Mouse (Mus musculus): ENCODE results near the gene Olfr694. TPM values are rescaled to one million over a fixed set of nuclear protein-coding genes. Genes with fewer than 3 reads are reported as not detected.

The Olfr694 gene
- polyA plus RNA-seq, 1 experiment from 2014 or later, result not detected

DNA sequence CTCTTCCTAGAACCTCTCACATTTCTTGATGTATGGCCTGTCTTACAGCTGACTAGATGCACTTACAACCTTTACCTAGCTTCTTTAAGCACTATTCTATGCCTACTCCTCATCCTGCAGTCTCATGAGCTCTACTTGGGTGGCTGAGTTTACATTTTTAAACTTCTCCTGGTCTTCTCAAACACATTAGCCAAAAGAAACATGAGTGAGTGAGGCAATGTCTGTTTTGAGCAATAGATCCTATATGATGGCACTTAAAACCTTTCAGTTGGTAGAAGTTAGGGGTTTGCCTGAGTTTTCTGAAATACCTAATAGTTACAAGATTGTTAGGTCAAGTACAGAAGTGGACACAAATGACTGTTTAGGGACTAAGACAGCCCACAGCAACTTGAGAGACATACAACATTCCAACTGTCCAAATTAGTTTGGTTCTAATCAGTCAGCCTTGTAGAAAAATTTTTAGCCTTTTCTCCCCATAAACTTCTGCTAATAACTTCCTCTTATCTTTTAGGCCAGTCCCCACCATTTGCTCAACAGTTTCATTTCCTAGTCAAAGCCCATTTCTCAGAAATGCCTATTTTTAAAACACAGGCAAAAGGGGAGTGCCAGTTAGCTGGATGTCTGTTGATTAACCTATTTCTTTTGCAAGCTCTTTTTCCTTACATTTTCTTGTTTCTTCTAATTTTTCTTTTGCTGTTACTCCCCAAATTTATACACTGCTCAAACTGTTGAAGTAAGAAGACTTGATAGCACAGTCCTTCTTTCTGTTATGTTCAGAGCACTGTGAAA, 39.9 kb downstream of the Olfr694 start:
- CTCF ChIA-PET, result interaction anchor here (1.4 to 1.6 kb wide), 2 partner anchors 29 to 36 kb away, joined by 4 to 5 read pairs; partner anchors contain the start of gene Olfr693
- no peak for TF ChIP-seq CTCF (IDR thresholded peaks at IDR 0.05)
- H3K27me3 ChIP-seq, result no peaks in the 10 kb centered on the region
- POLR2A ChIA-PET, result no interaction called here
- DNase-seq (ENCODE audit: low read depth, low spot score), result no peak
- no peak for ATAC-seq
- in situ Hi-C loops (cut with MboI; ENCODE audit: low pct_unique_long_range_greater_than_20kb), result no loop called here

DNA sequence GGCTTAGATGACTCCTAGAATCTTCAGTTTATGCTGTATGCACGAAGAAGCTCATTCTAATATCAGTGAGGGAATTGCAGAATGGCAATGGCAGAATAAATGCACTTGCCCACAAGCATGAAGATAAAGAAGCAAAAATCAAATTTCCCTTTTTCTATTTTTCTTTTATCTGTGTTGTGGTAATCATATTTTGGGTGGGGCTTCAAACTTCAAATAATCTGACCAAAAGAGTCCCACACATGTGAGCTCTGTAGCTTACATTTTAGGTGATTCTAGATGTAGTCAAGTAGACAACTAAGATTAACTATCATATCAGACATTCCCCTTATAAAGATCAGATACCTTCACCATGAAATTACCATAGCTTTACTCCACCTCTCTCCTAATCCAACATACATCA, 41.8 kb downstream of the Olfr694 start:
- CTCF ChIA-PET, result no interaction called here
- ATAC-seq, result no peak

DNA sequence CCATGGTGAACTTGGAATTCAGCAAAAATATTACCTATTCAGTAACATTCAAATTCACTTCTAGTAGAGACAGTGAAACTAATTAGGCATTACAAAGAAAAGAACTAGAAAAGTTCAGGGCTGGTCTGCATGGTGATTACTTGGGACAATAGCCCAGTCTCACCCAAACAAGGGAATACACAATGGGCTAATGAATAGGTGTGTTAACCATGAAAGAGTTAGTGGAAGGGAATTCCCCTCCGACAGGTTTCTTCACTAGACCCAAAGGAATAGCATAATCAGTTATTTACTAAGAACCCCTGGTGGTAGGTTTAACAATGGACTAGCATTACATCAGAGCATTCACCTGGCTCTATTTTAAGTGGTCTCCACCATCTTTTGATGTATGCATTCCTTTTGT, 46.4 kb downstream of the Olfr694 start:
- no peaks in the 10 kb centered on the region for H3K27me3 ChIP-seq
- ATAC-seq (no peak), DNase-seq (ENCODE audit: low read depth, low spot score) (no peak)
- in situ Hi-C loops (cut with MboI; ENCODE audit: low pct_unique_long_range_greater_than_20kb), result no loop called here
- TF ChIP-seq CTCF (IDR thresholded peaks at IDR 0.05), result no peak
- ChIA-PET CTCF (no interaction called here), POLR2A (no interaction called here)

More for the DNA sequence above, 41.8 kb downstream of the Olfr694 start:
- TF ChIP-seq CTCF (IDR thresholded peaks at IDR 0.05), result no peak
- H3K27me3 ChIP-seq, result no peaks in the 10 kb centered on the region
- in situ Hi-C loops (cut with MboI; ENCODE audit: low pct_unique_long_range_greater_than_20kb), result no loop called here
- DNase-seq (ENCODE audit: low read depth, low spot score), result no peak
- POLR2A ChIA-PET, result no interaction called here

DNA sequence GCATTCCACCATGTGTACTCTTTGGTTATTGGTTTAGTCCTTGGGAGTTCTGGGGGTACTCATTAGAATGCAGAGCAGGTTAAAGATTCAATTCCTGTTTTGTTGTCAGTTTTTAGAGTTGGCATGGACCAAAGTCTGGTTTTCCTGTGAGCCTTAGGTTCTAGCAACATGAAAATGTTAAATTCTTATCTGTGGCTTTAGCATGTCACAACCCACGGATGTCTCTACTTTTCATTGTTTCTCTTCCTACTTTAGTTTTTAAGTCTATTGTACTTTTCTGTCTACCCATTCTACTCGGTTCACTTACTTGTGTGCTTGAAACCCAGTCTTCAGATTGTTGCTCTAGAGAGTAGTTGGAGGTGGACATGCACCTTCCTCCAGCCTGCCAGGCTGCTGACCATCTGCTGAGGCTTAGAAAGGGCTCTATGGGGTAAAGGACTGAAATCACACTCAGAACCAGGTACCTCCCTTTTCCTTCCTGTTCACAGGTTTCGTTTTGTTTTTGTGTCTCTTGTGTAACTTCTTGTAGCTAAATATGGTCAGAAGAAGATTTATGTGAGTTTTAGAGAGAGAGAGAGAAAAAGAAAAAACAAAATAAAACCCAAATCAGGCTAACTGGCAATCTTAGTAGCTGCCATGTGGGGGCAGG, 47.3 kb downstream of the Olfr694 start:
- H3K27me3 ChIP-seq, result no peaks in the 10 kb centered on the region
- no peak for DNase-seq (ENCODE audit: low read depth, low spot score)
- ChIA-PET CTCF (no interaction called here), POLR2A (no interaction called here)
- in situ Hi-C loops (cut with MboI; ENCODE audit: low pct_unique_long_range_greater_than_20kb), result no loop called here
- no peak for ATAC-seq
- no peak for TF ChIP-seq CTCF (IDR thresholded peaks at IDR 0.05)

DNA sequence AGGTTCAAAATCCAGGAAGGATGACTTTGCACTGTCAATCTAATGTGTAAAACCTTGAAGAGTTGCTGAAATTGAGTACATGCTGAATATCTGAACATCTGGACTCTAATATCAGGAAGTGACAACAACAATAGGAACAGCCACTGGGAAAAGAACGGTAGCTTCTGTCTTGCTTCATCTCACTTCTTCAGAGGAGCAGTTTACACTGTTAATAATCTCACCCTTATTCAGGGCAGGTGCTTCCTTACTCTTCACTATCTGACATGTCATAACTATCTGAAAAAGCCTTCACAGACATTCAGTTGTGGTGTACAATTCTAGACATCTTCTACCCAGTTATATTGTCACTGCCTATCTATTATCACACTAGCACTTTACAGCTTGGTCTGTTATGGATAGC, 50.8 kb downstream of the Olfr694 start:
- no peak for TF ChIP-seq CTCF (IDR thresholded peaks at IDR 0.05)
- no peaks in the 10 kb centered on the region for H3K27me3 ChIP-seq
- ATAC-seq (no peak), DNase-seq (ENCODE audit: low read depth, low spot score) (no peak)
- in situ Hi-C loops (cut with MboI; ENCODE audit: low pct_unique_long_range_greater_than_20kb), result no loop called here
- ChIA-PET POLR2A (no interaction called here), CTCF (no interaction called here)

DNA sequence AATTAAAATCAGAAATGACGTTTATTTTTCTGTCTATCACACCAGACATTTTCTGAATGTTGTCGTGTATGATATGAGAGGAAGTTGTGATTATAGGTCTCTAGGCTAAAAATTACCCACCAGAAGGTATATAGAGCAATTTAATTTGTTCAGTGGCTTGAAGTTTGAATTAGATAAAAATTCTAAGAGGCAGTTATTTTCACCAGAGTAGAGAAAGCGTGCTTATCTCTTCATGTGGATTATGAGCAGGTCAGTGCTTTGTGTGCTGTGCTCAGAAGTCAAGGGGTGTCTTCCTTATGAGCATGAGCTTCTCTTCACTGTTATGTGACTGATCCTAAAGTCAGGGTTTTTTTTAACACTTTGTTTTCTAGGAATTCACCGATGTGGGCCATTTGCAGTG, 56.1 kb downstream of the Olfr694 start:
- TF ChIP-seq CTCF (IDR thresholded peaks at IDR 0.05), result no peak
- no peaks in the 10 kb centered on the region for H3K27me3 ChIP-seq
- POLR2A ChIA-PET, result no interaction called here
- ATAC-seq, result no peak
- no peak for DNase-seq (ENCODE audit: low read depth, low spot score)
- in situ Hi-C loops (cut with MboI; ENCODE audit: low pct_unique_long_range_greater_than_20kb), result no loop called here
- CTCF ChIA-PET, result interaction anchor here (1.0 kb wide), 1 partner anchor 21 kb away, joined by 3 read pairs; no protein-coding TSS in a partner anchor

Other genes starting within 250 kb of the Olfr694 start
- not detected for gene Olfr693, start 11.2 kb downstream of the Olfr694 start, polyA plus RNA-seq (2021)
- gene Olfr695, start 24.6 kb upstream of the Olfr694 start, polyA plus RNA-seq (2021), result not detected
- not detected for gene Olfr697, start 50.6 kb upstream of the Olfr694 start, polyA plus RNA-seq (2021)
- not detected for gene Olfr698, start 63.6 kb upstream of the Olfr694 start, polyA plus RNA-seq (2021)
- not detected for gene Olfr699, start 101.4 kb upstream of the Olfr694 start, polyA plus RNA-seq (2021)
- not detected for gene Olfr700, start 117.0 kb upstream of the Olfr694 start, polyA plus RNA-seq (2021)
- 0.04 TPM for gene Olfr701, start 122.3 kb upstream of the Olfr694 start, polyA plus RNA-seq (2021)
- 0.05 TPM for gene Olfr702, start 142.1 kb upstream of the Olfr694 start, polyA plus RNA-seq (2021)
- not detected for gene Olfr703, start 151.5 kb upstream of the Olfr694 start, polyA plus RNA-seq (2021)
- gene Olfr704, start 171.4 kb upstream of the Olfr694 start, polyA plus RNA-seq (2021), result not detected
- gene Olfr705, start 185.1 kb upstream of the Olfr694 start, polyA plus RNA-seq (2021), result not detected
- not detected for gene Olfr706, start 196.3 kb upstream of the Olfr694 start, polyA plus RNA-seq (2021)
- not detected for gene Olfr707, start 209.4 kb upstream of the Olfr694 start, polyA plus RNA-seq (2021)
- not detected for gene Olfr1532-ps1, start 216.2 kb upstream of the Olfr694 start, polyA plus RNA-seq (2021)
- not detected for gene Olfr709-ps1, start 240.4 kb upstream of the Olfr694 start, polyA plus RNA-seq (2021)

Data from Patski (cell line).